Mouse (Mus musculus): ENCODE measurements at regions not wholly inside any gene's neighbourhood (a gene's known extent, or its start where the extent isn't known, plus 50 kb on each side); places are given as distances from the start of the nearest gene placed in this dataset.

- no peak for ATAC-seq (ENCODE audit: low read depth)
- H3K4me1 ChIP-seq (replicated peaks; ENCODE audit: control insufficient read depth, insufficient read depth, low read length): peaks cover 6% of the 10 kb centered on the region; the same call in 1 of the 2 replicates
- H3K36me3 ChIP-seq (ENCODE audit: control insufficient read depth, insufficient read depth, low read length): no peaks in the 10 kb centered on the region
- no peak overlapping the region for H3K4me2 ChIP-seq (ENCODE audit: low read depth, low read length)
- no peaks in the 10 kb centered on the region for H3K9me3 ChIP-seq (ENCODE audit: control insufficient read depth, low read length)
- WGBS: 67% methylated on average over 6 of the region's 6 CpGs
- H3K27ac ChIP-seq (ENCODE audit: low read length): no peak overlapping the region
- H3K9ac ChIP-seq (ENCODE audit: low read length): no peak overlapping the region
- no peak overlapping the region for H3K4me3 ChIP-seq (ENCODE audit: low read length)
- H3K27me3 ChIP-seq (ENCODE audit: control insufficient read depth, insufficient read depth, low read depth, low read length): no peaks in the 10 kb centered on the region
These were observed 80.9 kb upstream of the Prdm1 start for GRCm38 (mm10) chr10:44609187-44609586.

GRCm38 (mm10) chr10:44607334-44607851, 79.1 kb upstream of the Prdm1 start:
- no peaks in the 10 kb centered on the region for H3K9me3 ChIP-seq (ENCODE audit: control insufficient read depth, low read length)
- peaks cover 6% of the 10 kb centered on the region; the same call in 1 of the 2 replicates for H3K4me1 ChIP-seq (replicated peaks; ENCODE audit: control insufficient read depth, insufficient read depth, low read length)
- ATAC-seq (ENCODE audit: low read depth): peak; percentile 64
- H3K4me3 ChIP-seq (ENCODE audit: low read length): no peak overlapping the region
- whole genome bisulfite sequencing: 20% methylated on average over 5 of the region's 5 CpGs
- no peaks in the 10 kb centered on the region for H3K36me3 ChIP-seq (ENCODE audit: control insufficient read depth, insufficient read depth, low read length)
- peak overlapping the region; percentile 19; the same call in 1 of the 2 replicates for H3K27ac ChIP-seq (ENCODE audit: low read length)
- H3K27me3 ChIP-seq (ENCODE audit: control insufficient read depth, insufficient read depth, low read depth, low read length): no peaks in the 10 kb centered on the region
- no peak overlapping the region for H3K4me2 ChIP-seq (ENCODE audit: low read depth, low read length)
- H3K9ac ChIP-seq (ENCODE audit: low read length): no peak overlapping the region

DNA sequence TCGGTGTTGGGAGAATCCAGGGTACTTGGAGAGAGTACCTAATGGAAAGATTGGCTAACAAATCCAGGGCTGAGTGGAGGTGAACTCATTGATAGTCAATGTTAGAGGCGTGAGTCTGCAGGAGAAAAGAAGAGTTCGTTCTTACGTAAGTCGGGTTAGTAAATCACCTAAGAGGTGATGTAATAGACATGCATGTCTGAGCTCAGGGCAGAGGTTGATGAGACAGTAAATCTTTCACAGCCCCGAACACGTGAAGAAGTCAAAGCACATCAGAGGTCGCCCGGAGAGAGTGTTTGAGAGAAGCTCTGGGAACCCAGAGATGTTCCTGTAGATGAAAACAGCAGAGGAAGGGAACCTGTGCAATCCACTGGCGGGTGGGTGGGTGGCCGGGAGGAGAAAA, 76.2 kb upstream of the Prdm1 start:
- Histone ChIP-seq H3K9ac (ENCODE audit: low read length) (no peak overlapping the region), H3K4me2 (ENCODE audit: low read depth, low read length) (no peak overlapping the region), H3K36me3 (ENCODE audit: control insufficient read depth, insufficient read depth, low read length) (no peaks in the 10 kb centered on the region), H3K4me1 (replicated peaks; ENCODE audit: control insufficient read depth, insufficient read depth, low read length) (peaks cover 6% of the 10 kb centered on the region; the same call in 1 of the 2 replicates), H3K4me3 (ENCODE audit: low read length) (no peak overlapping the region), H3K9me3 (ENCODE audit: control insufficient read depth, low read length) (no peaks in the 10 kb centered on the region), H3K27ac (ENCODE audit: low read length) (no peak overlapping the region), H3K27me3 (ENCODE audit: control insufficient read depth, insufficient read depth, low read depth, low read length) (no peaks in the 10 kb centered on the region)
- ATAC-seq (ENCODE audit: low read depth): no peak
- 84% methylated on average over 11 of the region's 11 CpGs for WGBS

- Histone ChIP-seq H3K9me3 (ENCODE audit: control insufficient read depth, low read length) (no peaks in the 10 kb centered on the region), H3K36me3 (ENCODE audit: control insufficient read depth, insufficient read depth, low read length) (no peaks in the 10 kb centered on the region), H3K4me2 (ENCODE audit: low read depth, low read length) (no peak overlapping the region), H3K4me3 (ENCODE audit: low read length) (no peak overlapping the region), H3K9ac (ENCODE audit: low read length) (no peak overlapping the region), H3K27ac (ENCODE audit: low read length) (no peak overlapping the region), H3K4me1 (replicated peaks; ENCODE audit: control insufficient read depth, insufficient read depth, low read length) (peaks cover 6% of the 10 kb centered on the region; the same call in 1 of the 2 replicates), H3K27me3 (ENCODE audit: control insufficient read depth, insufficient read depth, low read depth, low read length) (no peaks in the 10 kb centered on the region)
- ATAC-seq (ENCODE audit: low read depth): no peak
- WGBS: 84% methylated on average over 5 of the region's 5 CpGs
These were observed 75.2 kb upstream of the Prdm1 start for GRCm38 (mm10) chr10:44603461-44603860.

GRCm38 (mm10) chr10:44601550-44601949, 73.2 kb upstream of the Prdm1 start:
- H3K4me2 ChIP-seq (ENCODE audit: low read depth, low read length): no peak overlapping the region
- no peak overlapping the region for H3K9ac ChIP-seq (ENCODE audit: low read length)
- no peaks in the 10 kb centered on the region for H3K36me3 ChIP-seq (ENCODE audit: control insufficient read depth, insufficient read depth, low read length)
- no peaks in the 10 kb centered on the region for H3K4me1 ChIP-seq (replicated peaks; ENCODE audit: control insufficient read depth, insufficient read depth, low read length)
- ATAC-seq (ENCODE audit: low read depth): no peak
- H3K27me3 ChIP-seq (ENCODE audit: control insufficient read depth, insufficient read depth, low read depth, low read length): no peaks in the 10 kb centered on the region
- no peak overlapping the region for H3K27ac ChIP-seq (ENCODE audit: low read length)
- no peaks in the 10 kb centered on the region for H3K9me3 ChIP-seq (ENCODE audit: control insufficient read depth, low read length)
- no peak overlapping the region for H3K4me3 ChIP-seq (ENCODE audit: low read length)
- 62% methylated on average over 10 of the region's 10 CpGs for WGBS

DNA sequence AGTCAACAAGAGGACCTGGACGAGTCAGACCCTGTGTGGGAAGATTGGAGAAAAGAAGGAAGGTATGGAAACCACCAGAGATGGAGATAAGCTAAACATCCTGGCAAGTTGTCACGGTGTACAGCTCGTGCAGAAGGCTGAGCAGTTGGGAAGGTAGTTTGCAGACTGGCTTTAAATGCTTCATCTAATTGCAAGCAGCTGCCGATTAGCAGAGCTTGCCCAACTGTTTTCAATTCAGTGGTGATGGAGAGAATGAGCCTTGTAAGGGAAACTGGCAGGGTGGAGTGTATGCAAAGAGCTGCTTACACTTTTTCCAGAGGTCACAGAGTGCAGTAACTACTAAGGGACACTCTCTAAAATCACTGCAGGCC, 71.6 kb upstream of the Prdm1 start:
- no peaks in the 10 kb centered on the region for H3K4me1 ChIP-seq (replicated peaks; ENCODE audit: control insufficient read depth, insufficient read depth, low read length)
- WGBS: 46% methylated on average over 4 of the region's 4 CpGs
- no peak overlapping the region for H3K27ac ChIP-seq (ENCODE audit: low read length)
- H3K9ac ChIP-seq (ENCODE audit: low read length): no peak overlapping the region
- H3K4me3 ChIP-seq (ENCODE audit: low read length): no peak overlapping the region
- H3K27me3 ChIP-seq (ENCODE audit: control insufficient read depth, insufficient read depth, low read depth, low read length): no peaks in the 10 kb centered on the region
- no peaks in the 10 kb centered on the region for H3K9me3 ChIP-seq (ENCODE audit: control insufficient read depth, low read length)
- no peak for ATAC-seq (ENCODE audit: low read depth)
- no peaks in the 10 kb centered on the region for H3K36me3 ChIP-seq (ENCODE audit: control insufficient read depth, insufficient read depth, low read length)
- H3K4me2 ChIP-seq (ENCODE audit: low read depth, low read length): no peak overlapping the region

DNA sequence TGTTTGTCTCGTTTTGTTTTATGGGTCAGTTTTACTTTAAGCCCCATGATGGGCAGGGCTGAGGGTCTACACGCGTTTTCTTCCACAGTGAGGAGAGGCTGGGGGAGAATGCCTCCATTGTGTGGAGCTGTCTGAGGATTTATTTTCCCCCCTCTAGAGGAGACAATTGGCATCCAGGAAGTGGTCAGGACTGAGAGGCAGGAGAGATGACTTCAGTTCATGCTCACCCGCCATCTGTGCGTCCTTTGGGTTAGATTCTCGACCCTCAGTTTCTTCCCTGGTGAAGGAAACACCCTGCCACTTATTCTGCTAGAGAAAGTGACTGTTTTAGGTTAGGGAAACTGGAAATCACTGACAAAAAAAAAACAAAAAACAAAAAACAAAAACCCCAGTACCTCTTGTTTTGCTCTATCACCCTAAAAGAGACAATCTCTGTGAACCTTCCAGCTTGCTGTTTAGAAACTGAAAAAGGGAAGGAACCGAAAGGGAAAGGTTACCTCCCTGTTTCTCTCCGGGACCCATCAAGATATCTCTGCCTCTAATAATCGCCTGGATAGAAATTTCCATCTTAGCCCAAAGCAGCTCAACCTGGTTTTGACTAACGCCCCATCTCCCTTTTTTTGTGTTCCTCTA, 71.1 kb upstream of the Prdm1 start:
- no peaks in the 10 kb centered on the region for H3K9me3 ChIP-seq (ENCODE audit: control insufficient read depth, low read length)
- no peak overlapping the region for H3K9ac ChIP-seq (ENCODE audit: low read length)
- 68% methylated on average over 10 of the region's 10 CpGs for WGBS
- H3K4me1 ChIP-seq (replicated peaks; ENCODE audit: control insufficient read depth, insufficient read depth, low read length): no peaks in the 10 kb centered on the region
- no peak overlapping the region for H3K27ac ChIP-seq (ENCODE audit: low read length)
- no peaks in the 10 kb centered on the region for H3K27me3 ChIP-seq (ENCODE audit: control insufficient read depth, insufficient read depth, low read depth, low read length)
- no peak for ATAC-seq (ENCODE audit: low read depth)
- H3K4me3 ChIP-seq (ENCODE audit: low read length): no peak overlapping the region
- no peaks in the 10 kb centered on the region for H3K36me3 ChIP-seq (ENCODE audit: control insufficient read depth, insufficient read depth, low read length)
- H3K4me2 ChIP-seq (ENCODE audit: low read depth, low read length): no peak overlapping the region

- 94% methylated on average over 3 of the region's 3 CpGs for WGBS
- Histone ChIP-seq H3K4me3 (ENCODE audit: low read length) (no peak overlapping the region), H3K9ac (ENCODE audit: low read length) (no peak overlapping the region), H3K27me3 (ENCODE audit: control insufficient read depth, insufficient read depth, low read depth, low read length) (no peaks in the 10 kb centered on the region), H3K4me2 (ENCODE audit: low read depth, low read length) (no peak overlapping the region), H3K9me3 (ENCODE audit: control insufficient read depth, low read length) (no peaks in the 10 kb centered on the region), H3K4me1 (replicated peaks; ENCODE audit: control insufficient read depth, insufficient read depth, low read length) (no peaks in the 10 kb centered on the region), H3K36me3 (ENCODE audit: control insufficient read depth, insufficient read depth, low read length) (no peaks in the 10 kb centered on the region), H3K27ac (ENCODE audit: low read length) (no peak overlapping the region)
- no peak for ATAC-seq (ENCODE audit: low read depth)
These were observed 70.3 kb upstream of the Prdm1 start for GRCm38 (mm10) chr10:44598615-44599014.

DNA sequence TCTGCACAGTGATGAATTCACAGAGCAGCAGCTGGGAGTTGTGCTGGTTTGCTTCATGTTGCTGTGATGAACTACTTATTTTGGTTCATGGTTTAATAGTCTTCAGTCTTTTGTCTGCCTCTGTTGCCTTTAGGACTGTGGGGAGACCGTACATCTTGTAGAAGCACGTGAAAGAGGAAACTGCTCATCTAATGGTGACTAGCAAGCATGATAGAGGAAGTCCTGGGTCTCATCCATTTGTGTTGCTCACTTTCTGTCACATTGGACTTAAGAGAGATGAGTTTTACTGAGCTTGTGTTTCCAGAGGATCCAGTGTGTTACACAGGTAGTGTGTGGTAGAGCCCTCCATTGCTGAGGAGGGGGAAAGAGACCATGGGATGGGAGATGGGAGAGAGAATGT, 67.6 kb upstream of the Prdm1 start:
- Histone ChIP-seq H3K36me3 (ENCODE audit: control insufficient read depth, insufficient read depth, low read length) (no peaks in the 10 kb centered on the region), H3K9me3 (ENCODE audit: control insufficient read depth, low read length) (no peaks in the 10 kb centered on the region), H3K27me3 (ENCODE audit: control insufficient read depth, insufficient read depth, low read depth, low read length) (no peaks in the 10 kb centered on the region), H3K9ac (ENCODE audit: low read length) (no peak overlapping the region), H3K4me3 (ENCODE audit: low read length) (no peak overlapping the region), H3K4me2 (ENCODE audit: low read depth, low read length) (no peak overlapping the region), H3K4me1 (replicated peaks; ENCODE audit: control insufficient read depth, insufficient read depth, low read length) (no peaks in the 10 kb centered on the region), H3K27ac (ENCODE audit: low read length) (no peak overlapping the region)
- no peak for ATAC-seq (ENCODE audit: low read depth)
- WGBS: 79% methylated on average over 2 of the region's 2 CpGs

Data from lung, embryonic 16.5 days (tissue).